Mouse (Mus musculus) MEL (cell line): ENCODE measurements at regions not wholly inside any gene's neighbourhood (a gene's known extent, or its start where the extent isn't known, plus 50 kb on each side); places are given as distances from the start of the nearest gene placed in this dataset.

ENCODE experiments used
- DNase-seq: peaks from one replicate; pipeline ENCODE4 v3.0.0; 2011; ENCODE audit warnings: low read depth, low spot score
- H3K27ac ChIP-seq: 2 replicates; pipeline ENCODE4 v1.5.1; 2012; ENCODE audit warnings: low read depth, mild to moderate bottlenecking, control low read depth, low read length, moderate library complexity; ENCODE audit not compliant: control insufficient read depth
- H3K27me3 ChIP-seq, 2 experiments: fragments of 150-350 bp in 1 of 2; sonication (generic) in 1 of 2; 2 replicates each; pipeline ENCODE4 v1.6.1; 2012; ENCODE audit warnings: low read length in 2 of 2, mild to moderate bottlenecking in 2 of 2, improper control_type of control experiment in 1 of 2, moderate library complexity in 1 of 2; ENCODE audit not compliant: insufficient read depth in 2 of 2, control insufficient read depth in 1 of 2
- H3K36me3 ChIP-seq, 2 experiments: 2 replicates each; pipeline ENCODE4 v1.6.1; 2012 to 2014; ENCODE audit warnings: low read length in 2 of 2, improper control_type of control experiment in 1 of 2, inconsistent platforms in 1 of 2, mild to moderate bottlenecking in 1 of 2; ENCODE audit not compliant: insufficient read depth in 2 of 2, control insufficient read depth in 1 of 2
- H3K4me1 ChIP-seq, 2 experiments: fragments of 150-350 bp in 1 of 2; sonication (generic) in 1 of 2; 2 replicates each; pipeline ENCODE4 v1.6.1; 2012; ENCODE audit warnings: low read length in 2 of 2, improper control_type of control experiment in 1 of 2, mild to moderate bottlenecking in 1 of 2; ENCODE audit not compliant: insufficient read depth in 2 of 2, control insufficient read depth in 1 of 2
- H3K4me3 ChIP-seq, 2 experiments: fragments of 150-350 bp in 1 of 2; sonication (generic) in 1 of 2; 2 replicates each; pipeline ENCODE4 v1.5.1; 2012; ENCODE audit warnings: low read depth in 2 of 2, low read length in 2 of 2, mild to moderate bottlenecking in 2 of 2, moderate library complexity in 2 of 2, control low read depth in 1 of 2, improper control_type of control experiment in 1 of 2; ENCODE audit not compliant: control insufficient read depth in 1 of 2, insufficient read depth in 1 of 2
- H3K79me2 ChIP-seq: 2 replicates; pipeline ENCODE4 v1.6.1; 2012; ENCODE audit warnings: mild to moderate bottlenecking, low read length, moderate library complexity; ENCODE audit not compliant: control insufficient read depth, poor library complexity, insufficient read depth
- H3K9ac ChIP-seq: 2 replicates; pipeline ENCODE4 v1.6.1; 2012; ENCODE audit warnings: low read depth, mild to moderate bottlenecking, control low read depth, low read length, moderate library complexity; ENCODE audit not compliant: control insufficient read depth, poor library complexity, severe bottlenecking
- H3K9me3 ChIP-seq: fragments of 150-350 bp; sonication (generic); replicated peaks from 2 replicates; pipeline ENCODE4 v1.6.1; 2012; ENCODE audit warnings: mild to moderate bottlenecking, low read length, improper control_type of control experiment, moderate library complexity; ENCODE audit not compliant: insufficient read depth
- E2F4 ChIP-seq: IDR thresholded peaks from 2 replicates; pipeline ENCODE4 v1.6.1; 2011; ENCODE audit warnings: low read depth, low read length, improper control_type of control experiment, borderline replicate concordance
- ETS1 ChIP-seq: IDR thresholded peaks from 2 replicates; pipeline ENCODE4 v1.6.1; 2012; ENCODE audit warnings: low read depth, mild to moderate bottlenecking, inconsistent platforms, low read length, improper control_type of control experiment, moderate library complexity
- GABPA ChIP-seq: IDR thresholded peaks from 2 replicates; pipeline ENCODE4 v1.6.1; 2012; ENCODE audit warnings: low read depth, mild to moderate bottlenecking, inconsistent platforms, low read length, improper control_type of control experiment, moderate library complexity
- HCFC1 ChIP-seq: IDR thresholded peaks from 2 replicates; pipeline ENCODE4 v1.6.1; 2012; ENCODE audit warnings: low read depth, mild to moderate bottlenecking, inconsistent platforms, low read length, improper control_type of control experiment, moderate library complexity
- JUND ChIP-seq: IDR thresholded peaks from 2 replicates; pipeline ENCODE4 v1.6.1; 2011; ENCODE audit warnings: low read depth, mild to moderate bottlenecking, improper control_type of control experiment, low read length
- MAZ ChIP-seq: IDR thresholded peaks from 2 replicates; pipeline ENCODE4 v1.6.1; 2012; ENCODE audit warnings: low read depth, mild to moderate bottlenecking, inconsistent platforms, low read length, improper control_type of control experiment
- MYB ChIP-seq: IDR thresholded peaks from 2 replicates; pipeline ENCODE4 v1.6.1; 2011; ENCODE audit warnings: mild to moderate bottlenecking, low read depth, low read length, improper control_type of control experiment
- MYC ChIP-seq: IDR thresholded peaks from 2 replicates; pipeline ENCODE4 v1.6.1; 2011; ENCODE audit warnings: low read depth, mild to moderate bottlenecking, low read length, improper control_type of control experiment, moderate library complexity
- NELFE ChIP-seq: IDR thresholded peaks from 2 replicates; pipeline ENCODE4 v1.6.1; 2011; ENCODE audit warnings: low read depth, low read length, improper control_type of control experiment
- NRF1 ChIP-seq: IDR thresholded peaks from 2 replicates; pipeline ENCODE4 v1.6.1; 2014; ENCODE audit warnings: low read depth, mild to moderate bottlenecking, inconsistent platforms, low read length, improper control_type of control experiment, moderate library complexity; ENCODE audit not compliant: poor library complexity, insufficient read depth, severe bottlenecking
- POLR2AphosphoS2 ChIP-seq: IDR thresholded peaks from 2 replicates; pipeline ENCODE4 v1.6.1; 2011; ENCODE audit warnings: low read length, improper control_type of control experiment
- RAD21 ChIP-seq: IDR thresholded peaks from 2 replicates; pipeline ENCODE4 v1.6.1; 2011; ENCODE audit warnings: mild to moderate bottlenecking, low read depth, low read length, improper control_type of control experiment
- RCOR1 ChIP-seq: IDR thresholded peaks from 2 replicates; pipeline ENCODE4 v1.6.1; 2012; ENCODE audit warnings: low read depth, mild to moderate bottlenecking, inconsistent platforms, low read length, improper control_type of control experiment
- SIN3A ChIP-seq: IDR thresholded peaks from 2 replicates; pipeline ENCODE4 v1.6.1; 2012; ENCODE audit warnings: low read length, improper control_type of control experiment, inconsistent platforms
- SMC3 ChIP-seq: IDR thresholded peaks from 2 replicates; pipeline ENCODE4 v1.6.1; 2011; ENCODE audit warnings: low read depth, low read length, improper control_type of control experiment
- TAL1 ChIP-seq: IDR thresholded peaks from 2 replicates; pipeline ENCODE4 v1.6.1; 2012; ENCODE audit warnings: mild to moderate bottlenecking, inconsistent platforms, low read length, moderate library complexity, mixed read lengths
- TBP ChIP-seq: IDR thresholded peaks from 2 replicates; pipeline ENCODE4 v1.8.0; 2011; ENCODE audit warnings: low read depth, low read length, improper control_type of control experiment
- UBTF ChIP-seq: IDR thresholded peaks from 2 replicates; pipeline ENCODE4 v1.6.1; 2012; ENCODE audit warnings: low read depth, mild to moderate bottlenecking, inconsistent platforms, low read length, improper control_type of control experiment, moderate library complexity, borderline replicate concordance; ENCODE audit not compliant: insufficient read depth
- USF2 ChIP-seq, 2 experiments: IDR thresholded peaks; 2 replicates each; pipeline ENCODE4 v1.6.1; 2011 to 2012; ENCODE audit warnings: improper control_type of control experiment in 2 of 2, low read length in 2 of 2, borderline replicate concordance in 1 of 2, inconsistent platforms in 1 of 2, low read depth in 1 of 2, mild to moderate bottlenecking in 1 of 2; ENCODE audit not compliant: insufficient read depth in 1 of 2
- ZC3H11A ChIP-seq: IDR thresholded peaks from 2 replicates; pipeline ENCODE4 v1.6.1; 2012; ENCODE audit warnings: low read depth, mild to moderate bottlenecking, inconsistent platforms, low read length, improper control_type of control experiment
- ZMIZ1 ChIP-seq: IDR thresholded peaks from 2 replicates; pipeline ENCODE4 v1.6.1; 2012; ENCODE audit warnings: low read depth, mild to moderate bottlenecking, inconsistent platforms, low read length, improper control_type of control experiment, moderate library complexity

GRCm38 (mm10) chr3:149174689-149175390 is 184.5 kb upstream of the Adgrl2 start:
- no peak overlapping the region for H3K27ac ChIP-seq
- H3K9me3 ChIP-seq, result no peaks in the 10 kb centered on the region
- H3K4me3 ChIP-seq, result no peak overlapping the region
- no peak for DNase-seq
- no peaks in the 10 kb centered on the region for H3K36me3 ChIP-seq
- no peaks in the 10 kb centered on the region; a peak in 1 of 4 replicates for H3K27me3 ChIP-seq
- H3K4me1 ChIP-seq, result no peaks in the 10 kb centered on the region
- no peaks in the 10 kb centered on the region for H3K79me2 ChIP-seq
- no peak overlapping the region for H3K9ac ChIP-seq
- TF ChIP-seq NRF1 (no peak), MAZ (no peak), ZC3H11A (no peak), MYC (no peak), E2F4 (no peak), RAD21 (no peak), POLR2AphosphoS2 (no peak), NELFE (no peak), SIN3A (no peak), GABPA (no peak), TAL1 (no peak), UBTF (no peak), ETS1 (no peak), ZMIZ1 (no peak), MYB (no peak)

- H3K9me3 ChIP-seq, result no peaks in the 10 kb centered on the region
- no peaks in the 10 kb centered on the region for H3K4me1 ChIP-seq
- H3K27ac ChIP-seq, result no peak overlapping the region
- no peaks in the 10 kb centered on the region; a peak in 1 of 4 replicates for H3K27me3 ChIP-seq
- H3K9ac ChIP-seq, result no peak overlapping the region
- no peak for DNase-seq
- TF ChIP-seq RAD21 (no peak), ZC3H11A (no peak), RCOR1 (no peak), HCFC1 (no peak), MYB (no peak), JUND (no peak), POLR2AphosphoS2 (no peak), MYC (no peak), SMC3 (no peak), TBP (no peak), MAZ (no peak), USF2 (IDR thresholded peaks at IDR 0.05; ENCODE audit: borderline replicate concordance in 1 of 2, insufficient read depth in 1 of 2, low read depth in 1 of 2, low read length in 2 of 2) (no peak)
- H3K36me3 ChIP-seq, result no peaks in the 10 kb centered on the region
- H3K79me2 ChIP-seq, result no peaks in the 10 kb centered on the region
- H3K4me3 ChIP-seq, result no peak overlapping the region
Observed at GRCm38 (mm10) chr3:149173537-149173936, 183.2 kb upstream of the Adgrl2 start.
